Mouse (Mus musculus) liver, embryonic 15.5 days (tissue): ENCODE data around the gene Il17rb. TPM values are rescaled to one million over a fixed set of nuclear protein-coding genes. Genes with fewer than 3 reads are reported as not detected.

Experiments
- ATAC-seq: fragments of 200-750 bp; cut with Nextera tagmentation; 2 replicates; pipeline ENCODE4 v1.8.0; 2017; ENCODE audit warnings: moderate number of reproducible peaks, mild to moderate bottlenecking, moderate library complexity; ENCODE audit not compliant: insufficient read depth
- H3K27ac ChIP-seq: fragments of 300-500 bp; sonication (generic); replicated peaks from 2 replicates; pipeline ENCODE4 v1.5.1; 2015; ENCODE audit warnings: mild to moderate bottlenecking, inconsistent platforms
- H3K27me3 ChIP-seq: fragments of 300-500 bp; sonication (generic); 2 replicates; pipeline ENCODE4 v1.6.1; 2015; ENCODE audit warnings: mild to moderate bottlenecking, inconsistent platforms
- H3K36me3 ChIP-seq: fragments of 300-500 bp; sonication (generic); replicated peaks from 2 replicates; pipeline ENCODE4 v1.6.1; 2015; ENCODE audit warnings: moderate library complexity, mild to moderate bottlenecking, inconsistent platforms
- H3K4me1 ChIP-seq: fragments of 300-500 bp; sonication (generic); replicated peaks from 2 replicates; pipeline ENCODE4 v1.6.1; 2015; ENCODE audit warnings: inconsistent platforms
- H3K4me2 ChIP-seq: fragments of 300-500 bp; sonication (generic); 2 replicates; pipeline ENCODE4 v1.6.1; 2015; ENCODE audit warnings: moderate library complexity, mild to moderate bottlenecking, inconsistent platforms
- H3K4me3 ChIP-seq: fragments of 300-500 bp; sonication (generic); replicated peaks from 2 replicates; pipeline ENCODE4 v1.5.1; 2015; ENCODE audit warnings: mild to moderate bottlenecking, inconsistent platforms
- H3K9ac ChIP-seq: fragments of 300-500 bp; sonication (generic); 2 replicates; pipeline ENCODE4 v1.6.1; 2015; ENCODE audit warnings: moderate library complexity, mild to moderate bottlenecking, inconsistent platforms
- H3K9me3 ChIP-seq: fragments of 300-500 bp; sonication (generic); replicated peaks from 2 replicates; pipeline ENCODE4 v1.6.1; 2016; ENCODE audit warnings: inconsistent platforms
- WGBS: fragments of 180-500 bp; shearing (Covaris S2); methylation state at CpG from one replicate; pipeline ENCODE4 v1.1.7; 2015; ENCODE audit warnings: mixed read lengths; ENCODE audit not compliant: insufficient replicate concordance; 5-methylcytosine and 5-hydroxymethylcytosine counted together
- polyA plus RNA-seq: library from polyadenylated mRNA; unstranded; fragments of >200 nt; fragmentation: Nextera tagmentation; extraction: Ambion mirVana; gene quantifications from 2 replicates; pipeline ENCODE4 v1.2.1, GENCODE M21; 2015

The Il17rb gene
- 2.4 and 3.6 TPM in 2 replicates for polyA plus RNA-seq

DNA sequence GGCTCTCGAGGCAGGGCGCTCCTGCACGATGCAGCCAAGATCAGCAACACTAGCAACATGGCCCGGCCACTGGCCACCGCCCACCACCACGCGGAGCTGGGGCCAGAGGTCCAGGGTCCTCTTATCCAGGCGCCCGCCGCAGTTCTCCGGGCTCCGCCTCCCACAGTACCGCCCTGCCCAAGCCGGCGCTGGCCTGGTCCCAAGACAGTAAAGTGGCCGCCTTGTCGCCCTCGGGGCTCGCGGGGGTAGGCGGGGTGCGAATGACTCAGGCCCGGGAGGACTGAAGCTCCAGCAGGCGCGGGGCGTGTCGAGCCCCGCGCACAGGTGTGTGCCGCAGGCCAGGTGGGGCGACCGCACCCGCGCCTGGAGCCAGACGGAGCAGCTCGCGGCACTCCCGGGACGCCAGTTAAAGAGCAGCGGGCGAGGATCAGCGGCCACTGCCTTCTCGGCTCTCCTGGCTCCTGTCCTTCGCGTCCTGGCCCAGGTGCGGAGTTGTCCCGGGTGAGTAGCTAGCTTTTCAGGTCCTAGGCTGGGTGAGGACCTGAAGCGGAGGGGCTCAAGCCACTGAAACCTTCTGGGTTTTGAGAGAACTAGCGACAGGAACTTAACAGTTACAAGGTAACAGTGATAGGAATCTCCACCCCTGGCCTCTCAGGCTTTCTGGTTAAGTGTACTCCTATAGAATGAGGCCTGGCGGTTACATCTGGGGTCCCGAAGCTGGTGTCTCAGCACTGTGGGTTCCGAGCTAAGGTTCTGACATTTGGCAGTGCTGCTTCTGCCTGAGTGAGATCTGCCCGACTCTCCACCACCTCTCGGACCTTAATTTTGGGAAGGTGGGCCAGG lies at the start of gene Il17rb, which contains the start of gene Chdh:
Il17rb (minus strand) TSS at position 164 of the 843 bp plus-strand sequence.
Chdh (plus strand) TSS at position 291 of the 843 bp plus-strand sequence.
- Histone ChIP-seq H3K9ac (no peak within 1 kb of the TSS; the same call in 1 of the 2 replicates), H3K27me3 (peaks cover 34% of the 10 kb centered on the region), H3K36me3 (no peaks in the 10 kb centered on the region), H3K4me2 (peak within 1 kb of the TSS; percentile 57), H3K27ac (peak within 1 kb of the TSS; percentile 59), H3K4me3 (peak within 1 kb of the TSS; percentile 49), H3K9me3 (no peaks in the 10 kb centered on the region), H3K4me1 (0 out of 2 replicates have a peak, but pooled peaks cover 5% of the 10 kb centered on the region)
- peak; percentile 75 for ATAC-seq
- WGBS: 8% methylated on average over 54 of the region's 54 CpGs

DNA sequence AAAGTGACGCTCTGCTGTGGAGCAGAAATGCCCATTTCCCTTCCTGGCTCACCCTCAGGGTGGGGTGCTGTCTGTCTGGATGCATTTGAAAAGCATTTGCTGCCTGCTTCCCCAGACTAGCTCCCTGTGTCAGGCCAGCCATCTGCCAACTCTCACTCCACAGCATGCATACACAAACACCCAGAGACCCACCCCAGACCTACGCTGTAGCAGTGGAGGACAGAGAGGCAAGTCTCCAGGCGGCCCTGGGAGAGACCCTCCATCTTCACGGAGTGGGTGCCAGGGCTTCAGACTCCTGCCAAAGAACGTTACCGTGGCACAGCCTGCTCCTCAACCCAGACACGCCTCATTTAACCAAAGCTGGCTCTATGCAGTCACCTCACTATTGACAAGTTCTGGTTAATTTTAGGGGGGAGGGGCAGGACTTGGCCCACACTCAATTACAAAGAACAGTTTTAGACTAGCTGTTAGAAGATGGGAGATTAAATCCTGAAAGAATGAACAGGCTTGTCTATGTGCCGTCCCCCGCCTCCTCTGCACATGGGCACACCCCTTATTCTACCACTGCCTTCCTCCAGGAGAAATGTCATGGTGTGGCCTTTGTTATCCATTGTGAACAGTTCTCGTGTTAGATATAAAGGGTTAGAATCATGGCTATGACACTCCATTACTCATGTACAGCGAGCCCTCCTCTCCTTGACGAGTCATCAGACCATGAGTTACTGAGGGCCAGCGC lies 47.5 kb upstream of the Il17rb start:
- H3K4me1 ChIP-seq: no peaks in the 10 kb centered on the region
- H3K9me3 ChIP-seq: no peaks in the 10 kb centered on the region
- H3K27ac ChIP-seq: no peak overlapping the region
- no peaks in the 10 kb centered on the region for H3K36me3 ChIP-seq
- H3K4me2 ChIP-seq: no peak overlapping the region
- 58% methylated on average over 13 of the region's 13 CpGs for WGBS
- no peak overlapping the region for H3K4me3 ChIP-seq
- no peaks in the 10 kb centered on the region for H3K27me3 ChIP-seq
- no peak for ATAC-seq
- no peak overlapping the region for H3K9ac ChIP-seq

DNA sequence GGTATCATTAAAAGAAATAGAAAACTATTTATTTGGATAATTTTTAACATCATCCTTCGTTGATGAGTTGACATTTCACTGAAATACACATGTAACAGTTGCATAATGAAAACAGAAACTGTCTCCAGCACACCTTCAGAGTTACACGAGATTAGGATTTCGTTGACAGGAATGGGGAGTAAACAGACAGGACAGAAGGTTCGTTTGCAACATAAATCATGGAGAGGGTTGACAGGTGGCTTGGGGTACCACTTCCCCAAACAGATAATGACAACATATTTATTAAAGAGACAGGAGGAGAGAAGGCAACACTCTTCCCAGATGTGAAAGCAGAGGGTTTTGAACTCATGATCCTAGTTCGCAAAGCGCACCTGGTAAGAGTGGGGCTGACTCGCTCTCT lies 46.2 kb upstream of the Il17rb start:
- H3K36me3 ChIP-seq: no peaks in the 10 kb centered on the region
- no peak overlapping the region for H3K4me3 ChIP-seq
- no peak overlapping the region for H3K4me2 ChIP-seq
- no peaks in the 10 kb centered on the region for H3K27me3 ChIP-seq
- no peak overlapping the region for H3K27ac ChIP-seq
- no peaks in the 10 kb centered on the region for H3K9me3 ChIP-seq
- H3K9ac ChIP-seq: no peak overlapping the region
- ATAC-seq: no peak
- WGBS: 42% methylated on average over 7 of the region's 7 CpGs
- H3K4me1 ChIP-seq: no peaks in the 10 kb centered on the region

DNA sequence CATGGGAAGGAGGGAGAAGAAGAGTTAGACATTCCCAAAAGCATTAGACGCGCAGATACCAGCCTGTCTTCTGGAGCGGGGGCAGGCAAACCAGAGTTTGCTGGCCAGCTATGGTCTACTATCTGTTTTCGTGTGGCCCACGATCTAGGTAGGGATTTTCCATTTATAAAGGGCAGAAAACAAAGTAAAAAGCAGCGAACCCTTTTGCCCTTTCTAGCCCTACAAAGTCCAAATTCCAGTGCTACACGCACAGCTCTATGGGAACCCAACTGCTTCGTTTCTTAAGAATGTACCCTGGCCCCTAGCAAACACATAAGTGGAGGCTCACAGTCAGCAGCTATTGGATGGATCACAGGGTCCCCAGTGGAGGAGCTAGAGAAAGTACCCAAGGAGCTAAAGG lies 41.6 kb upstream of the Il17rb start:
- H3K9ac ChIP-seq: no peak overlapping the region
- no peaks in the 10 kb centered on the region for H3K36me3 ChIP-seq
- no peak overlapping the region for H3K4me3 ChIP-seq
- H3K4me1 ChIP-seq: no peaks in the 10 kb centered on the region
- 74% methylated on average over 8 of the region's 8 CpGs for WGBS
- ATAC-seq: no peak
- H3K27ac ChIP-seq: no peak overlapping the region
- H3K27me3 ChIP-seq: no peaks in the 10 kb centered on the region
- no peaks in the 10 kb centered on the region for H3K9me3 ChIP-seq
- H3K4me2 ChIP-seq: no peak overlapping the region

DNA sequence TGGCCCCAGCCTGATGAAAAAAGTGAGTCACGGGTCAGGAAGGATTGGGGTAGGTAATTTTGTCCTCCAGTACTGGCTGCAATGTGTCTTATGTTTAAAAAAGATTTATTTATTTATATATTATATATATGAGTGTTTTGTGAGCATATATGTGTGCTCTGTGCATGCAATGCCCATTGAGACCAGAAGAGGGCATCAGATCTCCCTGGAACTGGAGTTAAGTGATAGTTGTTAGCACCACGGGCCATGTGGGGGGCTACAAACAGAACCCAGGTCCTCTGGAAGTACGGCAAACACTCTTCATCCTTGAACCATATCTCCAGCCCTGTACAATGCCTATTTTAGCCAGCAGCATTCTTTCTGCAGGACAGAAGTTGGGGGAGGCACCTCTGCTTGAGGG lies 39.4 kb upstream of the Il17rb start:
- no peaks in the 10 kb centered on the region for H3K4me1 ChIP-seq
- no peak for ATAC-seq
- H3K27me3 ChIP-seq: no peaks in the 10 kb centered on the region
- no peak overlapping the region for H3K27ac ChIP-seq
- no peak overlapping the region for H3K4me2 ChIP-seq
- H3K4me3 ChIP-seq: no peak overlapping the region
- WGBS: 60% methylated on average over 3 of the region's 3 CpGs
- no peak overlapping the region for H3K9ac ChIP-seq
- no peaks in the 10 kb centered on the region for H3K9me3 ChIP-seq
- H3K36me3 ChIP-seq: no peaks in the 10 kb centered on the region

DNA sequence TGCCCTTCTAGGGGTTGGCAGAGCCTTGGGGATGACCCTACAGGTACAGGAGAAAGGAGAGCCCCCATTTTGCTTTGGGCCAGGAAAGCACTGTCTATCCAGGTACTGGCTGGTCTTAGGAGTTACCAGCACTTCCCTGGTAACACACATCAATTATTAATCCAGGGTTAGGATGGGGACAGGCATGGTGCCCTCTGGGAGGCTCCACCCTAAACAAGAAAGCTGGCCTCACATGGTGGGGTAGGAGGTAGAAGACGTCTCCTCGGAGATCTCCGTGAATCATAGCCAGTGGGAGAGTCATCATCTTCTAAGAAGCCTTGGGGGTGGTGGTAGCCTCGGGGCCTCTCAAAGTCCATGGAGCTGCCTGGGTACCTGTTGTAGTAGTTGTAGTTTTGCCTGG lies 38.3 kb upstream of the Il17rb start:
- H3K4me1 ChIP-seq: no peaks in the 10 kb centered on the region
- 72% methylated on average over 4 of the region's 4 CpGs for WGBS
- no peak overlapping the region for H3K4me3 ChIP-seq
- ATAC-seq: no peak
- H3K27ac ChIP-seq: no peak overlapping the region
- no peaks in the 10 kb centered on the region for H3K9me3 ChIP-seq
- H3K4me2 ChIP-seq: no peak overlapping the region
- no peak overlapping the region for H3K9ac ChIP-seq
- H3K36me3 ChIP-seq: no peaks in the 10 kb centered on the region
- H3K27me3 ChIP-seq: no peaks in the 10 kb centered on the region

DNA sequence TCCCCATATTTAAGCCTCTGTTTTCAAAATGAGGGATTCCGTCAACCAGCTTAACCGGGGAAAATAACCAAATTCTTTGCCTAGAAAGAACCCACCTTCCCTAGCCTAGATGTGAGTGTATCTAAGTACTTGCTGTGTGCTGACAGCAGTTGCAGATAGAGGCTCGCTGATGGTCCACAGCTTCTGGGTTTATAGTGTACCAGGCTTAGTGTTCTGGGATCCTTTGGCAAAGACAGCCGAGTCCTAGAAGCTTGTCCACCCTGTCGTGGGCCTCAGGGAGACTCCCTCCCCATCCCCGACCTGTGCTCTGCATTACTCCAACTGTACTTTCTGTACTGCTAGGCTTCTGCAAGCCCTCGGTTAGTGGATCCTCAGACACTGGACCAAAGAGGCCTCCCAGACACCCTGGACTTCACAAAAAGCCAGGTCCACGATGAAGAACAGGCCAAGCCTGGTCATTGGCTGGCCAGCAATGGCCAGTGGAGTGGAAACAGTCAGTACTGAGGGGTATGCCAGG lies 37.1 kb upstream of the Il17rb start:
- 54% methylated on average over 8 of the region's 8 CpGs for WGBS
- Histone ChIP-seq H3K27ac (no peak overlapping the region), H3K9me3 (no peaks in the 10 kb centered on the region), H3K4me3 (no peak overlapping the region), H3K4me2 (no peak overlapping the region), H3K36me3 (no peaks in the 10 kb centered on the region), H3K4me1 (no peaks in the 10 kb centered on the region), H3K27me3 (no peaks in the 10 kb centered on the region), H3K9ac (no peak overlapping the region)
- no peak for ATAC-seq

DNA sequence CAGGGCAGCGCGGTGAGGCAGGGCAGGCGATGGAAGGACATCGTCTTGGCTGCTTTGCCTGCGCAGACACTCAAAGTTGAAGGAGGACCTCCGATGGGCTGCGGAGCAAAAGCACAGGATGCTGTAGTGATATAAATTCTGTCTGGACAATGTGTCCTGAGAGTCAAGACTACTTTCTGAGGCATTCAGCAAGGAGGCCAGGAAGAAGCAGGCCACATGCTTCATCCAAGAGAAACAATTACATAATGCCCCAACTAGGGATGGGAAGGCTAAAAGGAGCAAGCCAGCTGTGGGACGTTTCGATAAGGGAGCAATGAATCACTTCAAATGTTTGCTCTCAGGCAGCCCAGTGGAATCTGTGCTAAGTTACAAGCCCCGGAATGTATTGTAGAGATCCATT lies 36.5 kb upstream of the Il17rb start:
- H3K27me3 ChIP-seq: no peaks in the 10 kb centered on the region
- WGBS: 77% methylated on average over 10 of the region's 10 CpGs

DNA sequence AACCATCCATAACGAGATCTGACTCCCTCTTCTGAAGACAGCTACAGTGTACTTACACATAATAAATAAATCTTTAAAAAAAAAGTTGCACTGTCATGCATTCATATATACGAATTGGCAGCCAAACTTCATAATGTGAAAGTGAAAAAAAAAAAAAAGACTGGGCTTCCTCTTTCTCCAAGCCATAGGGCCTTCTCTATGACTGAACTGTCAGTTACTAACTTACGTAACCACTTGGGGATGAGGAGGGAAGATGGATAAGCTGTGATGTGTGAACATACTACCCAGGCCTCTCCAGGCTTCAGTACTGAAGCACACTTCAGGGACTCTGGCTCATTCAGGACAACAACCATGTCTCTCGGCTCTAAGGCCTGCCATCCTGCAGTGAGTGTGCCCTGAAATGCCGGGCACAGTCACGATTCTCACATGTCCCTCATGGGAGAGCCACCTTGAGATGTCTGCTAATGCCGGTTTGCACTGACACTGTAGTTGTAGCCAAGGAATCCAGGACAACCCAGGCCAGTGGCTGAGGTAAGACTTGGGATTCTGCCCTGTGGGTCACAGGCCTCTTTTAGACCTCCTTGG lies 34.8 kb upstream of the Il17rb start:
- no peaks in the 10 kb centered on the region for H3K27me3 ChIP-seq
- H3K9ac ChIP-seq: no peak overlapping the region
- no peak overlapping the region for H3K4me2 ChIP-seq
- no peaks in the 10 kb centered on the region for H3K4me1 ChIP-seq
- H3K4me3 ChIP-seq: no peak overlapping the region
- H3K36me3 ChIP-seq: no peaks in the 10 kb centered on the region
- H3K9me3 ChIP-seq: no peaks in the 10 kb centered on the region
- H3K27ac ChIP-seq: no peak overlapping the region
- no peak for ATAC-seq
- 54% methylated on average over 7 of the region's 7 CpGs for WGBS

More for the DNA sequence above, 36.5 kb upstream of the Il17rb start:
- no peaks in the 10 kb centered on the region for H3K9me3 ChIP-seq
- H3K9ac ChIP-seq: no peak overlapping the region
- H3K4me1 ChIP-seq: no peaks in the 10 kb centered on the region
- no peak overlapping the region for H3K27ac ChIP-seq
- no peak overlapping the region for H3K4me3 ChIP-seq
- H3K4me2 ChIP-seq: no peak overlapping the region
- no peak for ATAC-seq
- H3K36me3 ChIP-seq: no peaks in the 10 kb centered on the region

DNA sequence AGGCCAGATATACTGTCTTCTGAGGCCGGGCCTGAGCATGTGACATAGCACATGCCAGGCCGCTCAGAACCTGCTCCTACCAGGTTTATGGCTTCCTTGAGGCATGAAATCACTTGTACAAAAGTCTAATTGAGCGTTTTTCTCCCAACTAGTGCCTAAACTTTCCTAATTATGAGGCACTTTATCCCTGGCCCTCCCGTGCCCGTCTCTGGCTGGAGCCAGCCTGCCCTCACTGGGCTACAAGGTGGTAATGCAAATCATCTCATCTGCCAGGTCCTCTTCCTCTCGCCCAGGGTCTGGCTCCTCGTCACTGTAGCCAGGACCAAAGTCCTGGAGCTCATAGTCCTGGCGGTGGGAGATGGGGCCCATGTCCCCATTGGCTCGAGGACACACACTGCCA lies 33.1 kb upstream of the Il17rb start:
- WGBS: 68% methylated on average over 9 of the region's 9 CpGs
- no peaks in the 10 kb centered on the region for H3K9me3 ChIP-seq
- H3K4me3 ChIP-seq: no peak overlapping the region
- no peaks in the 10 kb centered on the region for H3K27me3 ChIP-seq
- no peak overlapping the region for H3K4me2 ChIP-seq
- no peaks in the 10 kb centered on the region for H3K4me1 ChIP-seq
- no peak for ATAC-seq
- H3K36me3 ChIP-seq: 0 out of 2 replicates have a peak, but pooled peaks cover 5% of the 10 kb centered on the region
- no peak overlapping the region for H3K9ac ChIP-seq
- no peak overlapping the region for H3K27ac ChIP-seq

DNA sequence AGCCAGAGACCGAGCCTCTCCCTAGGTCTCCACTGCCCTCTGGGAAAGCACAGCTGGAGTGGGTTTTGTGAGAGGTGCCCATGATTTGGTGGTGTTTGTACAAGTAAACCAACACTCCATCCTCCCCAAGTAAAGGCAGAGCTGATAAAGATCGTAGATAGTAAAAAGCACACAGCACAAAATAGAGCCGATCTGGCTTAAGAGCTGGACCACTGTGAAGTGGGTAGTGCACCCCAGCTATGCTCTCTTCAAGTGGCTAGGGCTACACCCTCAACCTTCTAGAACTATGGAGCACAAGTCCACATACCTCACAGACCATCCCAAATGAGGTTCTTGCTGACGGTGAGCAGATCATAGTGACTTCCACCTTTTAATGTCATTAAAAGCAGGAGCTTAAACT lies 30.7 kb upstream of the Il17rb start:
- Histone ChIP-seq H3K4me1 (no peaks in the 10 kb centered on the region), H3K9ac (no peak overlapping the region), H3K27me3 (no peaks in the 10 kb centered on the region), H3K9me3 (no peaks in the 10 kb centered on the region), H3K4me2 (no peak overlapping the region), H3K4me3 (no peak overlapping the region), H3K27ac (no peak overlapping the region), H3K36me3 (0 out of 2 replicates have a peak, but pooled peaks cover 9% of the 10 kb centered on the region)
- WGBS: 54% methylated on average over 4 of the region's 4 CpGs
- no peak for ATAC-seq
